Mouse (Mus musculus): ENCODE measurements around the gene Sh3rf3. TPM values are rescaled to one million over a fixed set of nuclear protein-coding genes. Genes with fewer than 3 reads are reported as not detected.

Gene Sh3rf3
- polyA plus RNA-seq, 1 experiment = 6.0 TPM

DNA sequence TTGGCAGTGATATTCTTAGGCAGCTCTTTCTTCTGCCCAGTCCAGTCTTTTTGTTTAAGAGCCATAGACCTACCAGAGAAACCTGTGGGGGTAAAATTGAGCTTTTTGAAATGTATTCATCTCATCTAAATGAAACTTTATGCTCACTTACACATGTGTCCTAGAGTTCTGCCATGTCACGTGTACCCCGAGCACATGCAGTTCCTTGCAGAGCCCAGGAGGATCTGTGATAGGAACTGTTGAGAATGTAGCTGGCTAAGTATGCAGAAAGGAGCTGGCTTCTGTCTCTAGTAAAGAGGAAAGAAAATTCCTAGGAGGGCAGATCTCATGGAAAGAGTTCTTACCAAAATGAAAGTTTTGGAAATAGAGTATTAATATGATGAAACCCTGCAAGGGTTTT is 302.5 kb downstream of the Sh3rf3 start:
- no peak for DNase-seq
- WGBS = 98% methylated on average over 2 of the region's 2 CpGs

DNA sequence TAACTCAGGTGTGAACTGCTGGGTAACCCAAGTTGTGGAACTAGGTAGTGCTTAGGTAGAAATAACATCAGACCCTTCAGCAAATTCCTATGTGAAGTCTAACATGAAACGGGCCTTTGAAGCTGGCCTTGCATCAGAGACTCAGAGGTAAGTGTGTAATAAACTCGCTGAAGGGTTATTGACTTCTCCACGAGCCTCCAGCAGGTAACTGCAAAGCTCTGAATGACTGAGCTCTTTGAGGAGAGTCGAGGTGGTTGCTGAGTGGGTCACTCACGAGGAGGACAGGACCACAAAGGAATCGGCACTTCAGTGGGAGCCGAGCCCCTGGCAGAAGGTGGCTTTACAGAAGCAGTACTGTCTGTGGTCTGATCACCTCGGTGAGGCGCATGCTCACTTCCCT is 303.2 kb downstream of the Sh3rf3 start:
- TF ChIP-seq POLR2A (IDR thresholded peaks at IDR 0.05; ENCODE audit: control insufficient read depth, extremely low read depth, insufficient read depth, low read length, poor library complexity) (no peak), CTCF (IDR thresholded peaks at IDR 0.05; ENCODE audit: borderline replicate concordance, control insufficient read depth, extremely low read depth, insufficient read depth, low read length, poor library complexity) (no peak)
- H3K4me3 ChIP-seq (ENCODE audit: control insufficient read depth, insufficient read depth, low read length) = no peak overlapping the region
- H3K4me1 ChIP-seq (replicated peaks; ENCODE audit: control insufficient read depth, insufficient read depth, low read length) = no peaks in the 10 kb centered on the region
- no peaks in the 10 kb centered on the region for H3K36me3 ChIP-seq (ENCODE audit: control insufficient read depth, insufficient read depth, low read length)
- H3K27me3 ChIP-seq (ENCODE audit: control insufficient read depth, insufficient read depth, low read length) = no peaks in the 10 kb centered on the region
- WGBS = 58% methylated on average over 9 of the region's 9 CpGs
- H3K27ac ChIP-seq (ENCODE audit: control insufficient read depth, insufficient read depth, low read length) = no peak overlapping the region
- no peak for DNase-seq

More for the DNA sequence above, 302.5 kb downstream of the Sh3rf3 start:
- no peaks in the 10 kb centered on the region for H3K4me1 ChIP-seq (replicated peaks; ENCODE audit: control insufficient read depth, insufficient read depth, low read length)
- H3K27ac ChIP-seq (ENCODE audit: control insufficient read depth, insufficient read depth, low read length) = no peak overlapping the region
- H3K4me3 ChIP-seq (ENCODE audit: control insufficient read depth, insufficient read depth, low read length) = no peak overlapping the region
- no peaks in the 10 kb centered on the region for H3K27me3 ChIP-seq (ENCODE audit: control insufficient read depth, insufficient read depth, low read length)
- no peak for TF ChIP-seq POLR2A (IDR thresholded peaks at IDR 0.05; ENCODE audit: control insufficient read depth, extremely low read depth, insufficient read depth, low read length, poor library complexity)
- no peak for TF ChIP-seq CTCF (IDR thresholded peaks at IDR 0.05; ENCODE audit: borderline replicate concordance, control insufficient read depth, extremely low read depth, insufficient read depth, low read length, poor library complexity)
- no peaks in the 10 kb centered on the region for H3K36me3 ChIP-seq (ENCODE audit: control insufficient read depth, insufficient read depth, low read length)

DNA sequence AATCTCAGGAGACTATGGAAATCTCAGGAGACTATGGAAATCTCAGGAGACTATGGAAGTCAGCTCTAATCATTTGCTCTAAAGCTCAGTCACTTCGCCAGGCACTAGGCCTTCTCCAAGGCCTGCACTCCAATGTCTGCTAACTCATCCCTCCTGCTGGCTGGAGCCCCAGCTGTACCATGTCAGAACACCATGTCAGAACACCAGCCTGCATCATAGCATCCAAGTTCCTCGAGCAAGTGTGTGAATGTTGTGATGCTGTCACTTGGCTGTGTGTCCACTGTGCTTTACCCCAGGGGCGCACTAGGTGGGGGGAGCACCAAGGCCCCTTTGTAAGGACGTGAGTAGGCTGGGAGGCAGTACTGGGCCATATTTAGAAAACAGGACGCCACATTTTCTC is 304.4 kb downstream of the Sh3rf3 start:
- Histone ChIP-seq H3K27ac (ENCODE audit: control insufficient read depth, insufficient read depth, low read length) (no peak overlapping the region), H3K4me1 (replicated peaks; ENCODE audit: control insufficient read depth, insufficient read depth, low read length) (no peaks in the 10 kb centered on the region), H3K4me3 (ENCODE audit: control insufficient read depth, insufficient read depth, low read length) (no peak overlapping the region), H3K27me3 (ENCODE audit: control insufficient read depth, insufficient read depth, low read length) (no peaks in the 10 kb centered on the region), H3K36me3 (ENCODE audit: control insufficient read depth, insufficient read depth, low read length) (no peaks in the 10 kb centered on the region)
- no peak for DNase-seq
- TF ChIP-seq CTCF (IDR thresholded peaks at IDR 0.05; ENCODE audit: borderline replicate concordance, control insufficient read depth, extremely low read depth, insufficient read depth, low read length, poor library complexity) (no peak), POLR2A (IDR thresholded peaks at IDR 0.05; ENCODE audit: control insufficient read depth, extremely low read depth, insufficient read depth, low read length, poor library complexity) (no peak)
- 91% methylated on average over 5 of the region's 5 CpGs for WGBS

DNA sequence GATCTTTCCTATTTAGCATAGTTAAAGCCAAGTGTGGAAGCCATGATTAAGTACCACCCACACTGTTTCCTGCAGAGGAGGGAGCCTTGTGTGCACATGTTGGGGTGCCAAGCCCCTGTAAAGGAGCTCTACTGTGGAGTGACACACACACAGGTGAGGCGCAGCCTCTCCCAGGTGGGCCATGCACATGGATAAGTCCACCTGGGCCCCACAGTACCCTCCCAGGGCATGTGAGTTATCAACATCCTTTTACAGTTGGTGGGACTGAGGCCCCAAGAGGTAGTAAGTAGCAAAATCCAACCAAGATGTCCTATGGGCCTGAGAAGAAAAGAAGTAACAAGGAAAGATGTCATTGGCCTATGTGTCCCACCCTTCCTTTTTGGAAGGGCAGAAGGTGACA is 305.8 kb downstream of the Sh3rf3 start:
- WGBS = 92% methylated on average over 1 of the region's 1 CpGs
- TF ChIP-seq CTCF (IDR thresholded peaks at IDR 0.05; ENCODE audit: borderline replicate concordance, control insufficient read depth, extremely low read depth, insufficient read depth, low read length, poor library complexity) (no peak), POLR2A (IDR thresholded peaks at IDR 0.05; ENCODE audit: control insufficient read depth, extremely low read depth, insufficient read depth, low read length, poor library complexity) (no peak)
- no peak for DNase-seq
- H3K36me3 ChIP-seq (ENCODE audit: control insufficient read depth, insufficient read depth, low read length) = no peaks in the 10 kb centered on the region
- H3K4me3 ChIP-seq (ENCODE audit: control insufficient read depth, insufficient read depth, low read length) = no peak overlapping the region
- no peaks in the 10 kb centered on the region for H3K27me3 ChIP-seq (ENCODE audit: control insufficient read depth, insufficient read depth, low read length)
- no peak overlapping the region for H3K27ac ChIP-seq (ENCODE audit: control insufficient read depth, insufficient read depth, low read length)
- no peaks in the 10 kb centered on the region for H3K4me1 ChIP-seq (replicated peaks; ENCODE audit: control insufficient read depth, insufficient read depth, low read length)

DNA sequence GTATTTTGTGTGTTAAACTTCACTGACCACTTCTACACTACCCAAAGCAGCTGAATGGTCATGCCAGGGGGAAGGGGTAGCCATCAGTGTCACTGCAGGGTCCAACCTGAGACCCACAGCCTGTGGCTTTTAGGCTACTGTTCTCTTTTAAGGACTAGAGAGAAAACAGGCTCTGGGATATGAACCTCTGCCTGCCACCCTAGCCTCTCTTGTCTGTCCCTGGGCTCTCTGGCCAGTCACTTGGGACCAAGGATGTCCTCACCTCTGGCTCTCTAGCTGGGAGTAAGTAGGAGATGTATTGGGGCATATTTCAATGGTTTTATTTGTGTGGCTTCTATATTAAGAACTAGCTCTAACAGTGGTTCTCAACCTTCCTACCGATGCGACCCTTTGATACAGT is 306.7 kb downstream of the Sh3rf3 start:
- no peak overlapping the region for H3K27ac ChIP-seq (ENCODE audit: control insufficient read depth, insufficient read depth, low read length)
- H3K4me3 ChIP-seq (ENCODE audit: control insufficient read depth, insufficient read depth, low read length) = no peak overlapping the region
- H3K27me3 ChIP-seq (ENCODE audit: control insufficient read depth, insufficient read depth, low read length) = no peaks in the 10 kb centered on the region
- no peaks in the 10 kb centered on the region for H3K36me3 ChIP-seq (ENCODE audit: control insufficient read depth, insufficient read depth, low read length)
- 90% methylated on average over 2 of the region's 2 CpGs for WGBS
- no peaks in the 10 kb centered on the region for H3K4me1 ChIP-seq (replicated peaks; ENCODE audit: control insufficient read depth, insufficient read depth, low read length)
- no peak for TF ChIP-seq CTCF (IDR thresholded peaks at IDR 0.05; ENCODE audit: borderline replicate concordance, control insufficient read depth, extremely low read depth, insufficient read depth, low read length, poor library complexity)
- TF ChIP-seq POLR2A (IDR thresholded peaks at IDR 0.05; ENCODE audit: control insufficient read depth, extremely low read depth, insufficient read depth, low read length, poor library complexity) = no peak
- DNase-seq = no peak

DNA sequence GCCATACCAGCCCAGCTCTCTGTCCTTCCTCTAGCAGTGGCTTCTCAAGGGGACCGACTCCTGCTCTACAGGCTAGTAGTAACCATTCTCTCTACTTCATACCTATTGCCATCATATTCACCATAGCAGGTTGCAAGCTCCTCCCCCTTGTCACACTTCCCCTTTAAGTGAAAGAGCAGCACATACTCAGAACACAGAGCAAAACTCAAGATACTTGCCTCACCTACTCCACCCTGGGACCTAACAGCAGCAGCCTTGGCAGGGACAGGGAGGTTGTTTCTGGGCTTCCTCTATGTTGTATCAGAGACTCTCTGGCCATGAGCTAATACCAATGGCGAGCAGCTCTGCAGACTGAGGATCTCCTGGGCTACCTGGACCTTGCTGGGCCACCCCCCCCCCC is 312.3 kb downstream of the Sh3rf3 start:
- 86% methylated on average over 2 of the region's 2 CpGs for WGBS
- TF ChIP-seq CTCF (IDR thresholded peaks at IDR 0.05; ENCODE audit: borderline replicate concordance, control insufficient read depth, extremely low read depth, insufficient read depth, low read length, poor library complexity) (no peak), POLR2A (IDR thresholded peaks at IDR 0.05; ENCODE audit: control insufficient read depth, extremely low read depth, insufficient read depth, low read length, poor library complexity) (no peak)
- H3K4me3 ChIP-seq (ENCODE audit: control insufficient read depth, insufficient read depth, low read length) = no peak overlapping the region
- H3K4me1 ChIP-seq (replicated peaks; ENCODE audit: control insufficient read depth, insufficient read depth, low read length) = no peaks in the 10 kb centered on the region
- H3K36me3 ChIP-seq (ENCODE audit: control insufficient read depth, insufficient read depth, low read length) = no peaks in the 10 kb centered on the region
- no peak for DNase-seq
- no peaks in the 10 kb centered on the region for H3K27me3 ChIP-seq (ENCODE audit: control insufficient read depth, insufficient read depth, low read length)
- no peak overlapping the region for H3K27ac ChIP-seq (ENCODE audit: control insufficient read depth, insufficient read depth, low read length)

DNA sequence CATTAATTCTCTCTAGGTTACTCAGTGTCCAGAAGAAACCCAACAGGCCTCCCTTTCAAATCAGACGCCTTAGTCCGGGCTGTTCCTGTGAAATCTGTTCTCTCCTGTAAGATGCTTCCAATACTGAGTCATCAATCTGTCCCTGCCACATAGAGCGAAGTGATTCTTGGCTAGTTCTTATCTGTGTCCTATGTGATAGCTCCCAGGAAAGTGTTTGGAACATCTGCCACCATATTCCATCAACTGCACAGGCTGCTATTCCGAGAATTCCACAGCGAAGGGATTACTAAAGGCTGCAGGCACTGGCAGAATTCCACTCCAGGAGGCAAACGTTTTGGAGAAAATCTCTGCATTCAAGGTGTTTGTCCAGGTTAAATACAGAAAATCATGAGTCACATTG is 314.5 kb downstream of the Sh3rf3 start:
- WGBS = 93% methylated on average over 6 of the region's 6 CpGs
- no peak for TF ChIP-seq POLR2A (IDR thresholded peaks at IDR 0.05; ENCODE audit: control insufficient read depth, extremely low read depth, insufficient read depth, low read length, poor library complexity)
- no peak for TF ChIP-seq CTCF (IDR thresholded peaks at IDR 0.05; ENCODE audit: borderline replicate concordance, control insufficient read depth, extremely low read depth, insufficient read depth, low read length, poor library complexity)
- Histone ChIP-seq H3K27ac (ENCODE audit: control insufficient read depth, insufficient read depth, low read length) (no peak overlapping the region), H3K27me3 (ENCODE audit: control insufficient read depth, insufficient read depth, low read length) (no peaks in the 10 kb centered on the region), H3K4me1 (replicated peaks; ENCODE audit: control insufficient read depth, insufficient read depth, low read length) (peaks cover 5% of the 10 kb centered on the region; the same call in 1 of the 2 replicates), H3K4me3 (ENCODE audit: control insufficient read depth, insufficient read depth, low read length) (no peak overlapping the region), H3K36me3 (ENCODE audit: control insufficient read depth, insufficient read depth, low read length) (no peaks in the 10 kb centered on the region)
- DNase-seq = no peak
